Mouse (Mus musculus) ES-Bruce4 (cell line): ENCODE measurements around the gene Kiss1.

ENCODE experiments used
- CTCF ChIP-seq: IDR thresholded peaks from one replicate; pipeline ENCODE4 v1.8.1; 2011; ENCODE audit warnings: low read depth, low read length
- EP300 ChIP-seq: IDR thresholded peaks from 2 replicates; pipeline ENCODE4 v1.6.1; 2011; ENCODE audit warnings: low read depth, low read length; ENCODE audit not compliant: insufficient read depth
- POLR2A ChIP-seq: IDR thresholded peaks from one replicate; pipeline ENCODE4 v1.8.1; 2011; ENCODE audit warnings: low read length; ENCODE audit not compliant: insufficient read depth

GRCm38 (mm10) chr1:133316577-133316976 is 5.1 kb upstream of the Kiss1 start:
- peak; percentile 8 for TF ChIP-seq CTCF
- no peak for TF ChIP-seq POLR2A
- TF ChIP-seq EP300 = no peak
